Comparison of ENCODE assay signal across 18 mouse cellular contexts in genomic region chr6:97501000-97501399, GRCm38 (mm10).
DNase-seq lines count a peak whose midpoint lies in the region; ATAC-seq and TF ChIP-seq lines count a peak whose summit lies in the region.
"Had no signal": no experiment of that assay in that cellular context is flagged by ENCODE, and none has a peak within 500 bp of the region (broad histone marks: within the 10 kb centered on the region; RNA-seq: fewer than 3 reads in every experiment).

No protein-coding gene starts in this region.

- TF ChIP-seq CTCF in intestine, postnatal 0 days (IDR thresholded peaks at IDR 0.05; ENCODE audit: low read depth), result peak; percentile 43
- peak; percentile 31; the same call in 1 of the 2 replicates for TF ChIP-seq CTCF in lung, postnatal 0 days (IDR thresholded peaks at IDR 0.05)
- TF ChIP-seq CTCF in bone marrow macrophage, adult 2 months (IDR thresholded peaks at IDR 0.05; ENCODE audit: low read depth, low read length), result peak; percentile 28; the same call in 1 of the 2 replicates

- no peak overlapping the region for H3K4me2 ChIP-seq in intestine, postnatal 0 days (replicated peaks; ENCODE audit: low read depth)
- H3K4me2 ChIP-seq in intestine, embryonic 15.5 days (replicated peaks), result no peak overlapping the region
- H3K4me2 ChIP-seq in lung, postnatal 0 days (replicated peaks; ENCODE audit: low read depth, low read length), result no peak overlapping the region
- H3K4me2 ChIP-seq: embryonic facial prominence, embryonic 13.5 days; forebrain, embryonic 15.5 days; heart, embryonic 11.5 days; hindbrain, embryonic 12.5 days; liver, embryonic 15.5 days had no signal

- ATAC-seq in intestine, postnatal 0 days, result no peak
- no peak for ATAC-seq in intestine, embryonic 15.5 days
- ATAC-seq in lung, postnatal 0 days, result no peak
- ATAC-seq: forebrain, embryonic 15.5 days; midbrain, embryonic 16.5 days had no signal

- H3K36me3 ChIP-seq in intestine, postnatal 0 days (ENCODE audit: control insufficient read depth, insufficient read depth), result no peaks in the 10 kb centered on the region
- H3K36me3 ChIP-seq in intestine, embryonic 15.5 days, result no peaks in the 10 kb centered on the region
- H3K36me3 ChIP-seq in lung, postnatal 0 days (ENCODE audit: insufficient read depth, low read length), result no peaks in the 10 kb centered on the region
- H3K36me3 ChIP-seq: embryonic facial prominence, embryonic 13.5 days; forebrain, embryonic 15.5 days; G1E; hindbrain, embryonic 12.5 days; liver, embryonic 15.5 days had no signal

- no peak overlapping the region for H3K4me3 ChIP-seq in intestine, postnatal 0 days (ENCODE audit: low read depth, low read length)
- no peak overlapping the region for H3K4me3 ChIP-seq in intestine, embryonic 15.5 days (replicated peaks)
- H3K4me3 ChIP-seq in lung, postnatal 0 days (ENCODE audit: low read depth, low read length), result no peak overlapping the region
- no peak overlapping the region for H3K4me3 ChIP-seq in bone marrow macrophage, adult 2 months (ENCODE audit: insufficient read depth, low read length)
- H3K4me3 ChIP-seq: embryonic facial prominence, embryonic 13.5 days; forebrain, embryonic 15.5 days; hindbrain, embryonic 12.5 days; liver, embryonic 15.5 days had no signal

- H3K9ac ChIP-seq in intestine, postnatal 0 days (ENCODE audit: low read depth, low read length), result no peak overlapping the region
- H3K9ac ChIP-seq in intestine, embryonic 15.5 days, result no peak overlapping the region
- H3K9ac ChIP-seq in lung, postnatal 0 days (replicated peaks; ENCODE audit: low read depth), result no peak overlapping the region
- H3K9ac ChIP-seq: embryonic facial prominence, embryonic 13.5 days; forebrain, embryonic 15.5 days; hindbrain, embryonic 12.5 days; liver, embryonic 15.5 days had no signal

- no peak for TF ChIP-seq POLR2A in bone marrow macrophage, adult 2 months (IDR thresholded peaks at IDR 0.05; ENCODE audit: borderline replicate concordance, low read depth, low read length)

- no peaks in the 10 kb centered on the region for H3K4me1 ChIP-seq in intestine, postnatal 0 days (replicated peaks; ENCODE audit: control insufficient read depth, insufficient read depth, low read length)
- H3K4me1 ChIP-seq in intestine, embryonic 15.5 days (replicated peaks), result no peaks in the 10 kb centered on the region
- no peaks in the 10 kb centered on the region for H3K4me1 ChIP-seq in lung, postnatal 0 days (ENCODE audit: insufficient read depth, low read depth, low read length)
- H3K4me1 ChIP-seq in bone marrow macrophage, adult 2 months (ENCODE audit: control insufficient read depth, insufficient read depth, low read length), result peaks cover 19% of the 10 kb centered on the region
- H3K4me1 ChIP-seq: hindbrain, embryonic 12.5 days; liver, embryonic 15.5 days had no signal

- no peak for TF ChIP-seq EP300 in lung, postnatal 0 days (IDR thresholded peaks at IDR 0.05)

- WGBS in intestine, postnatal 0 days, result 85% methylated on average over 7 of the region's 7 CpGs
- WGBS in intestine, embryonic 15.5 days, result 86% methylated on average over 7 of the region's 7 CpGs
- WGBS in lung, postnatal 0 days, result 86% methylated on average over 7 of the region's 7 CpGs

- no peak overlapping the region for H3K27ac ChIP-seq in intestine, postnatal 0 days (ENCODE audit: low read depth, low read length)
- no peak overlapping the region for H3K27ac ChIP-seq in intestine, embryonic 15.5 days
- H3K27ac ChIP-seq in lung, postnatal 0 days (ENCODE audit: low read length), result no peak overlapping the region
- H3K27ac ChIP-seq in bone marrow macrophage, adult 2 months (ENCODE audit: insufficient read depth, low read depth, low read length), result no peak overlapping the region
- H3K27ac ChIP-seq: embryonic facial prominence, embryonic 13.5 days; forebrain, embryonic 15.5 days; hindbrain, embryonic 12.5 days; liver, embryonic 15.5 days had no signal

- DNase-seq in lung, postnatal 0 days (ENCODE audit: low spot score), result no peak
- DNase-seq in lung, postnatal 4 days, result no peak
- no peak for DNase-seq in right cerebral cortex, adult 2 months (ENCODE audit: low spot score in 2 of 2)
- no peak for DNase-seq in testis, postnatal 14 days (ENCODE audit: low spot score)
- DNase-seq: cerebellum, adult 9-10 months; heart, postnatal 10 days; lung, postnatal 14 days; thymus, postnatal 4 days had no signal

- no peaks in the 10 kb centered on the region for H3K9me3 ChIP-seq in intestine, postnatal 0 days (ENCODE audit: control insufficient read depth)
- H3K9me3 ChIP-seq in intestine, embryonic 15.5 days, result no peaks in the 10 kb centered on the region
- no peaks in the 10 kb centered on the region for H3K9me3 ChIP-seq in lung, postnatal 0 days (ENCODE audit: low read length)
- H3K9me3 ChIP-seq: embryonic facial prominence, embryonic 13.5 days; forebrain, embryonic 15.5 days; hindbrain, embryonic 12.5 days; liver, embryonic 15.5 days had no signal

- no peaks in the 10 kb centered on the region for H3K27me3 ChIP-seq in intestine, postnatal 0 days (replicated peaks; ENCODE audit: control insufficient read depth, insufficient read depth, low read length)
- H3K27me3 ChIP-seq in intestine, embryonic 15.5 days (replicated peaks), result no peaks in the 10 kb centered on the region
- no peaks in the 10 kb centered on the region for H3K27me3 ChIP-seq in lung, postnatal 0 days (replicated peaks; ENCODE audit: insufficient read depth, low read length)
- H3K27me3 ChIP-seq: embryonic facial prominence, embryonic 13.5 days; forebrain, embryonic 15.5 days; hindbrain, embryonic 12.5 days; liver, embryonic 15.5 days had no signal
